Mouse (Mus musculus): ENCODE measurements around the gene B430305J03Rik. TPM values are rescaled to one million over a fixed set of nuclear protein-coding genes. Genes with fewer than 3 reads are reported as not detected.
A peak's percentile ranks its signal among the peaks of the same experiment; 100 is the strongest.

B430305J03Rik gene
- total RNA-seq, 2 experiments from 2014 or later = 3.1 TPM

- DNase-seq (ENCODE audit: low spot score in 2 of 2) = no peak
These were observed 16.3 kb downstream of the B430305J03Rik start for GRCm38 (mm10) chr3:61349433-61349832.

GRCm38 (mm10) chr3:61348036-61348614 lies 17.6 kb downstream of the B430305J03Rik start:
- DNase-seq (ENCODE audit: low spot score in 2 of 2) = peak in 1 of 2 experiments; percentile 30

GRCm38 (mm10) chr3:61345636-61346035 lies 20.1 kb downstream of the B430305J03Rik start:
- no peak for DNase-seq (ENCODE audit: low spot score in 2 of 2)

GRCm38 (mm10) chr3:61344031-61344430 lies 21.7 kb downstream of the B430305J03Rik start:
- no peak for DNase-seq (ENCODE audit: low spot score in 2 of 2)

DNA sequence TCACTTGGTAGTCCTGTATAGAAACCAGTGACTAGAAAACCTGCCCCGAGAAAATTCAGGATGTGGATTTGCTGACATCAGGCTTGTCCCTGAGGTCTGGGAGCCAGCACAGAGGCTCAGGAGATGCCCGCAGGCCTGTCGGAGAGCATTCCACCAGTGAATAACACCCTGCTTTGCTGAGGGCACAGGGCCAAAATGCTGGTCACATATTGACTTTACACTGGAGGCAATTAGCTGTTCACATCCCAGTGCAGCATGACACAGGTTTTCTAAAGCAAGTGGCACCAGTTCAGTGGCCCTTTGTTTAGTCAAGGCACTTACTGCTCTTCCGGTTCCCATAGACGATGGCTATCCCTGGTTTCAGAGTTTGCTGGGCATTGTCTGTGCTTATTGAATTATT lies 25.4 kb downstream of the B430305J03Rik start:
- no peak for DNase-seq (ENCODE audit: low spot score in 2 of 2)

DNA sequence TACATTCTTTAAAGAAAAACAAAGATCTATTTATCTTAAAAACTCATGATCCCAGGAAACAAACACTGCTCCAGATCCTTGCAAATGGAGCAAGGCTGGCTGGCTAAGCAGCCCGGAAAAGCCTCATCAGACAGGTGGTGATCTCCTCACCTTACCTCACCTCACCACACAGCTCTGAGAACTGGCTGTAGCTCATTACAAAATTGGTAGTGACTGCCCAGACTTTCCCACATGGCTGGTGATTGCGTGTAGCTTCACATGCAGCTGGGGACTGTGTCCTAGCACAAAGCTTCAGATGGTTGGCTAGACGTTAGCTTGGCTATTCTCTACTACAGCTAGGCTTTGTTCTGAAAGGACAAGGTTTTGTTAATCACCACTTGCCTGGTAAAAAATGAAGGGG lies 28.5 kb downstream of the B430305J03Rik start:
- DNase-seq (ENCODE audit: low spot score in 2 of 2) = no peak

DNA sequence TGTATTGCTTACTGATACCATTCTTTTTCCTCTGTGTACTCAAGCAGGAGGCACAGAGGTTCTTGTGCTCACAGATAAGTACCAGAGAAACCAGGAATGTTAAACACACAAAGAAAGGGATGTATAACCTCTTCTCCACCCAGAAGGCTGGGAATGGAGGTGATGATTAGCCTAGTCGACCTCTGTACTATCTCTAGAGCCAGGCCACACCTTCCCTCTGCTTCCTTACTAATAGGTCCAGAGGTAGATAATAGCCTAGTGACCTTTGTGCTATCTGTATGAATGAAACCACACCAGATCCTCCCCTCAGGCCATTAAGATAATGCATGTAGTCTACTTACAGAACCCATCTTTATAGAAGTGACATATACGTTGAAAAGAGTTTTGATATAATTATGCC lies 29.5 kb downstream of the B430305J03Rik start:
- DNase-seq (ENCODE audit: low spot score in 2 of 2) = no peak

GRCm38 (mm10) chr3:61321632-61322031 lies 44.1 kb downstream of the B430305J03Rik start:
- DNase-seq (ENCODE audit: low spot score in 2 of 2) = no peak

GRCm38 (mm10) chr3:61320031-61320430 lies 45.7 kb downstream of the B430305J03Rik start:
- peak; percentile 56 to 80 for DNase-seq (ENCODE audit: low spot score in 2 of 2)

GRCm38 (mm10) chr3:61315002-61315401 lies 50.7 kb downstream of the B430305J03Rik start:
- DNase-seq (ENCODE audit: low spot score in 2 of 2) = no peak

Other genes with a start within 250 kb of the B430305J03Rik start
- gene Rap2b, start 4.3 kb downstream of the B430305J03Rik start, total RNA-seq (2021) = 10 to 100 TPM; 41.9 to 44.7 TPM

Measured in layer of hippocampus, adult 18-20 months (tissue).